Mouse (Mus musculus) adrenal gland, adult 18-20 months (tissue): ENCODE measurements around the gene Mpig6b. TPM values are rescaled to one million over a fixed set of nuclear protein-coding genes. Genes with fewer than 3 reads are reported as not detected.

Experiments used
- DNase-seq, 2 experiments: peaks; one replicate each; pipeline ENCODE4 v3.0.0; 2021 to 2022; ENCODE audit warnings: low spot score in 2 of 2
- total RNA-seq, 2 experiments: library from RNA; stranded (reverse); gene quantifications; 1 replicate in 1 of 2; 2 replicates in 1 of 2; pipeline ENCODE4 v1.2.3; 2021

Gene Mpig6b
- total RNA-seq, 2 experiments from 2014 or later = 0.13 to 0.22 TPM

- DNase-seq = peak; percentile 90 to 93
Measured at GRCm38 (mm10) chr17:35021163-35021808, 44.7 kb downstream of the Mpig6b start.

DNA sequence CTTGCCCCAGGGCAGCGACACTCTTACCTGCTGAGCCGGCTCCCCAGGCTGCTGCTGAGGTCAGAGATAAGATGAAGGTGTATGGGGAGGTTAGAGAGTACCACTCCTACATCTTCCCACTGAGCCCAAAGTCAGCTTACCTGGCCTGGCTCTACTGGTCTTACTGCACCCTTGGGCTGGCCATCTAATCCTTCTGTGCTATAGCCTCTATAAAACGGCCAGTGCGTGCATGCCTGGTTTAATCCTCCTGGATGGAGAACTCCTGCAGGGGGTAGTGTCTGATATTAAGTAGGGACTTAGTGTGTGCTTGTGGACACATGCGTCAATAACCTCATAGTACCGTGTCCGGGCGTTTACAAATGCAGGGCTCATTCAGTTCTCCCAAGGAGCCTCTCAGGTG is 45.4 kb downstream of the Mpig6b start:
- no peak for DNase-seq

GRCm38 (mm10) chr17:35019894-35020293 is 46.1 kb downstream of the Mpig6b start:
- DNase-seq = no peak

DNA sequence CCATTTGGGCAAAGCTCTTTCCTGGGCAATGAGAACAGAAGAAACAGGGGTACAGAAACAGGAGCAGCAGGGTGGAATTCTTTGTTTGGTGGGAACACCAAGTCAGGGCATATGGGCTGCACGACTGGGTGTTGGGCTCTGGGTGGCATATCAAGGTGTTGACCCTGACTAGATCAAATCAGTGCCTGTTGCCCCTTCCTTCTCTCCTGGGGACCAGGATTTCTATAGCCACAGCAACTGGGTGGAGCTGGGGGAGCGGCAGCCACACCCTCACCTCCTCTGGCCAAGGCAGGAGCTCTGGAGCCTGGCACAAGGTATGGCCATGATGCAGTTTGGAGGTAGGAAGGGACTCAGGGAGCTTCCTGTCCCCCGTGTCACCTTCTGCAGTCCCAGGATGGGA is 47.8 kb downstream of the Mpig6b start:
- no peak for DNase-seq

DNA sequence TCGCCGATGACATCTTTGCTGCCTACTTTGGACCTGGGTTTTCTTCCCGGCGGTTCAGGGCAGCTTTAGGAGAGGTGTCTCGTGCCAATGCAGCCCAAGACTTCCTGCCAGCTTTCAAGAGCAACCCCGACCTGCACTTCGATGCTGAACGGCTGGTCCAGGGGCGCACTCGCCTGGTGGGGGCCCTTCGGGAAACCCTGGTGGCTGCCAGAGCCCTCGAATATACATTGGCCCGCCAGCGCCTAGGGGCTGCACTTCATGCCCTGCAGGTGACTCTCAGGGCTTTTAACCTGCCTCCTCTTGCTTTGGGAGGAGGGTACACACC is 48.3 kb downstream of the Mpig6b start:
- no peak for DNase-seq

DNA sequence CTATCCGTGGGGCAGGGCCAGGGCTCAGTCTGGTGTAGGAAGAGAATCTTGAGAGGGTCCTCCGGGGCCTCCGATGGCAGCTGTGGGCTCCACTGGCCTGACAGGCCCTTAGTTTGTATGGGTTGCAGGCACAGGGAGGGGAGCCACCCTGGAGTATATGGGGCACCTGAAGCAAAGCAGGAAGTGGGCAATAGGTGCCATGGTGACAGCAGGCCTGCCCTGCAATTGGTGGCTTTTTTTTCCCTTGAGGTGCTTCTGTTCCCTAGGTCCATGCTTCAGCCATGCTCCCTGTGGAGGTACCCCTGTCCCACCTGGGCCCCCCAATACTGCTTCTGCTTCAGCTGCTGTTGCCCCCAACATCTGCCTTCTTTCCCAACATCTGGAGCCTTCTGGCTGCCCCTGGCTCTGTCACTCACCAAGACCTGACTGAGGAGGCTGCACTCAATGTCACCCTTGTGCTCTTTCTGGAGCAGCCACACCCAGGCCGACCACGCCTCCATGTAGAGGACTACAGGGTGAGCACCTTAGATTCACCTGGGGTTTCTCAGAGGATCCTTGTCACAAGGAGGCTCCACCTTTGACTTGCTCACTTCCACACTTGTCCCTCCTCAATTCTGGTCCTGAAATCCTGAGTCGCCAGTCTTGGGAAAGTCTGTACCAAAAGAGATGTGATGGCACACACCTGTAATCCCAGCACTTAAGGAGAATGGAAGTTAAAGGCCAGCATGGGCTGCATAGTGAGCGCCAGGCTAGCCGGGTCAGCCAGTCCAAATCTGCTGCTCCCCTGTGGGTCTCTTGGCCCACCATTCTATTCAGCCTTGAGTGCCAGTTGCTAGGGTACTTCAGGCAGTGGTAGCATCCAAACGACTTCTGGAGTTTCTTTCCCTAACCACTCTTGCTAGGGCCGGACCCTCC is 48.9 kb downstream of the Mpig6b start:
- DNase-seq = no peak

- peak; percentile 40 to 48 for DNase-seq
Measured at GRCm38 (mm10) chr17:35016376-35016775, 49.6 kb downstream of the Mpig6b start, which contains the start of gene Vwa7. Gene Vwa7 (plus strand): TSS chr17:35016579.

DNA sequence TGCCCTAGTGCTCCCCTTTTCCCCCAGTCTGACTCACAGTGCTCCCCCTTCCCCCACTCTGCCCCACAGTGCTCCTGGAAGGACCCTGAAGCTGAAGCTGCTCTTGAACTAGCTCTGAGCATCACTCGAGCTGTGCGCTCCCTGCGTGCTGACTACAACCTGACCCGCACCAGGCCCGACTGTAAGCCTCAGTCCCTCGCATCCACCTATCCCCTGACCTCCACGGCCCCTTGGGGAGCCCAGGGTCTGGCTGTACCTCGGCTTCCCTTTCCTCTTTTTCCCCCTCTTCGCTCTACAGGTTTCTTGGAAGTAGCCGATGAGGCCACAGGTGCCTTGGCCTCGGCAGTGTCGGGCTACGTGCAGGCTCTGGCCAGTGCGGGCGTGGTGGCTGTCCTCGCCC is 50.7 kb downstream of the Mpig6b start:
- no peak for DNase-seq

DNA sequence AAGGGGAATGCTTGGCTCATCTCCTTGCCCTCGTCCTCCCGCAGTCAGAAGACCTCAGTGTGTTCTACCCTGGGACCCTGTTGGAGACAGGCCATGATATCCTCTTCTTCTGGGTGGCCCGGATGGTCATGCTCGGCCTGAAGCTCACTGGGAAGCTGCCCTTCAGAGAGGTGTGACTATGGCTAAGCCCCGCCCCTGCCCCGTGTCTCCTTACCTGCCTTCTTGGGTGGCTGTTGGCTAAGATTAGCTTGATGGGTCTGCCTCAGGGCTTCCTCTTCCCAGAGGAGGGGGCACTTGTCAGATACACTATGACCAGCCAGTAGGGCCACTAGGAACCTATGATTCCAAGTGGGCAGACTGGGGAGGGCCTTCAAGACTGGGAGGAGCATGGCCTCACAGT is 52.8 kb downstream of the Mpig6b start:
- DNase-seq = no peak

Other genes starting within 250 kb of the Mpig6b start
- gene Stk19, start 229.2 kb downstream of the Mpig6b start, total RNA-seq = 10 to 100 TPM; 54.2 to 62.5 TPM
- gene Dxo, start 229.2 kb downstream of the Mpig6b start, total RNA-seq = 10 to 100 TPM; 75.5 to 82.1 TPM
- 10 to 100 TPM; 60.8 to 65.9 TPM for gene Skiv2l, start 216.0 kb downstream of the Mpig6b start, total RNA-seq
- gene Nelfe, start 215.8 kb downstream of the Mpig6b start, total RNA-seq = 10 to 100 TPM; 46.1 to 54.5 TPM
- gene Cfb, start 203.7 kb downstream of the Mpig6b start, total RNA-seq = 10 to 100 TPM; 14.6 to 38.9 TPM
- 10 to 100 TPM in 1 of 2 experiments, 1 to 10 TPM in 1; 9.9 to 12.4 TPM for gene Zbtb12, start 186.7 kb downstream of the Mpig6b start, total RNA-seq
- gene Gm20547, start 184.1 kb downstream of the Mpig6b start, total RNA-seq = under 1 TPM in 1 of 2 experiments, not detected in 1; 0.19 TPM
- gene C2, start 167.9 kb downstream of the Mpig6b start, total RNA-seq = 10 to 100 TPM; 88.3 to 89.2 TPM
- gene Ehmt2, start 167.7 kb downstream of the Mpig6b start, total RNA-seq = 100 to 1,000 TPM; 101 to 144 TPM
- under 1 TPM; 0.30 to 0.51 TPM for gene Slc44a4, start 151.7 kb downstream of the Mpig6b start, total RNA-seq
- 10 to 100 TPM; 22.5 to 24.3 TPM for gene Neu1, start 134.9 kb downstream of the Mpig6b start, total RNA-seq
- gene Hspa1b, start 106.9 kb downstream of the Mpig6b start, total RNA-seq = 100 to 1,000 TPM; 635 to 643 TPM
- gene Gm20481, start 96.3 kb downstream of the Mpig6b start, total RNA-seq = under 1 TPM in 1 of 2 experiments, not detected in 1; 0.60 TPM
- gene Hspa1a, start 94.0 kb downstream of the Mpig6b start, total RNA-seq = 100 to 1,000 TPM; 195 to 256 TPM
- under 1 TPM; 0.30 to 0.58 TPM for gene Hspa1l, start 93.5 kb downstream of the Mpig6b start, total RNA-seq
- gene Lsm2, start 84.3 kb downstream of the Mpig6b start, total RNA-seq = 10 to 100 TPM; 31.9 to 34.5 TPM
- gene Vars, start 65.2 kb downstream of the Mpig6b start, total RNA-seq = 10 to 100 TPM; 49.8 to 64.8 TPM
- gene Vwa7, start 49.6 kb downstream of the Mpig6b start, total RNA-seq = under 1 TPM; 0.50 to 0.61 TPM
- gene Sapcd1, start 38.2 kb downstream of the Mpig6b start, total RNA-seq = under 1 TPM in 1 of 2 experiments, not detected in 1; 0.51 TPM
- 1 to 10 TPM; 1.1 to 1.3 TPM for gene Msh5, start 19.4 kb downstream of the Mpig6b start, total RNA-seq
- 10 to 100 TPM; 71.9 to 92.9 TPM for gene Clic1, start 16.2 kb downstream of the Mpig6b start, total RNA-seq
- 10 to 100 TPM in 1 of 2 experiments, 1 to 10 TPM in 1; 9.1 to 17.0 TPM for gene Ddah2, start 7.1 kb downstream of the Mpig6b start, total RNA-seq
- gene Ly6g6c, start 796 bp downstream of the Mpig6b start, total RNA-seq = not detected
- not detected for gene Ly6g6e, start 10.7 kb upstream of the Mpig6b start, total RNA-seq
- not detected for gene Ly6g6d, start 11.9 kb upstream of the Mpig6b start, total RNA-seq
- not detected for gene Ly6g6f, start 19.4 kb upstream of the Mpig6b start, total RNA-seq
- gene Abhd16a, start 23.1 kb upstream of the Mpig6b start, total RNA-seq = 10 to 100 TPM; 75.0 to 88.2 TPM
- not detected for gene Ly6g5c, start 42.1 kb upstream of the Mpig6b start, total RNA-seq
- gene Ly6g5b, start 49.2 kb upstream of the Mpig6b start, total RNA-seq = under 1 TPM; 0.33 to 0.67 TPM
- 10 to 100 TPM; 14.8 to 16.2 TPM for gene Gpank1, start 55.3 kb upstream of the Mpig6b start, total RNA-seq
- 100 to 1,000 TPM; 192 to 217 TPM for gene Csnk2b, start 55.9 kb upstream of the Mpig6b start, total RNA-seq
- 10 to 100 TPM; 28.8 to 34.6 TPM for gene D17H6S53E, start 60.2 kb upstream of the Mpig6b start, total RNA-seq
- not detected for gene Apom, start 65.9 kb upstream of the Mpig6b start, total RNA-seq
- gene Bag6, start 69.0 kb upstream of the Mpig6b start, total RNA-seq = 100 to 1,000 TPM; 307 to 394 TPM
- gene Prrc2a, start 98.7 kb upstream of the Mpig6b start, total RNA-seq = 100 to 1,000 TPM; 214 to 251 TPM
- 10 to 100 TPM in 1 of 2 experiments, 1 to 10 TPM in 1; 6.1 to 11.2 TPM for gene Aif1, start 109.9 kb upstream of the Mpig6b start, total RNA-seq
- gene Lst1, start 122.3 kb upstream of the Mpig6b start, total RNA-seq = 1 to 10 TPM; 3.5 to 4.1 TPM
- 1 to 10 TPM; 2.0 to 6.5 TPM for gene Ltb, start 128.3 kb upstream of the Mpig6b start, total RNA-seq
- gene Tnf, start 135.8 kb upstream of the Mpig6b start, total RNA-seq = under 1 TPM; 0.36 to 0.83 TPM
- gene Lta, start 139.2 kb upstream of the Mpig6b start, total RNA-seq = not detected
- gene Gm16181, start 154.7 kb upstream of the Mpig6b start, total RNA-seq = not detected
- 1 to 10 TPM; 4.7 to 5.3 TPM for gene Atp6v1g2, start 167.5 kb upstream of the Mpig6b start, total RNA-seq
- 10 to 100 TPM; 12.4 to 15.3 TPM for gene Nfkbil1, start 169.6 kb upstream of the Mpig6b start, total RNA-seq
- 100 to 1,000 TPM; 195 to 213 TPM for gene Ddx39b, start 175.6 kb upstream of the Mpig6b start, total RNA-seq
- gene H2-D1, start 196.5 kb upstream of the Mpig6b start, total RNA-seq = 100 to 1,000 TPM; 219 to 653 TPM